Mouse (Mus musculus) C2C12 (cell line): ENCODE results near the gene Efcab12. TPM values are rescaled to one million over a fixed set of nuclear protein-coding genes. Genes with fewer than 3 reads are reported as not detected.
"Not testable (repeated sequence)": the region's sequence is repeated elsewhere in the genome, so short reads cannot be mapped to it uniquely, and the experiment has no call there.

Experiments
- H3K27me3 ChIP-seq: one replicate; pipeline ENCODE4 v1.6.1; 2011; ENCODE audit not compliant: control insufficient read depth, insufficient read depth, insufficient read length
- H3K36me3 ChIP-seq: one replicate; pipeline ENCODE4 v1.6.1; 2011; ENCODE audit not compliant: control insufficient read depth, insufficient read depth
- H3K4me3 ChIP-seq: one replicate; pipeline ENCODE4 v1.5.1; 2011; ENCODE audit warnings: mild to moderate bottlenecking, control low read depth; ENCODE audit not compliant: poor library complexity, insufficient read depth, severe bottlenecking
- H3K79me2 ChIP-seq: one replicate; pipeline ENCODE4 v1.6.1; 2011; ENCODE audit not compliant: control insufficient read depth, insufficient read depth
- H3K79me3 ChIP-seq: one replicate; pipeline ENCODE4 v1.6.1; 2011; ENCODE audit warnings: low read depth, control low read depth
- H3ac ChIP-seq: one replicate; pipeline ENCODE3; 2011; ENCODE audit warnings: low read depth; ENCODE audit not compliant: control insufficient read depth, insufficient read length
- CEBPB ChIP-seq: IDR thresholded peaks from one replicate; pipeline ENCODE4 v1.6.1; 2011; ENCODE audit warnings: low read depth, mild to moderate bottlenecking, control low read depth, moderate library complexity
- CTCF ChIP-seq: IDR thresholded peaks from one replicate; pipeline ENCODE4 v1.5.1; 2011; ENCODE audit not compliant: control insufficient read depth, insufficient read depth, insufficient read length
- FOSL1 ChIP-seq: IDR thresholded peaks from one replicate; pipeline ENCODE4 v1.8.0; 2011; ENCODE audit warnings: mild to moderate bottlenecking, low read length; ENCODE audit not compliant: poor library complexity, insufficient read depth, severe bottlenecking
- MAX ChIP-seq: IDR thresholded peaks from one replicate; pipeline ENCODE4 v1.6.1; 2011; ENCODE audit warnings: mild to moderate bottlenecking, control low read depth
- MYOD1 ChIP-seq: IDR thresholded peaks from one replicate; pipeline ENCODE4 v1.6.1; 2011; ENCODE audit warnings: low read depth; ENCODE audit not compliant: control insufficient read depth, insufficient read length
- MYOG ChIP-seq: IDR thresholded peaks from one replicate; pipeline ENCODE4 v1.6.1; 2011; ENCODE audit not compliant: control insufficient read depth, insufficient read length; ENCODE audit errors: extremely low read depth
- USF1 ChIP-seq: IDR thresholded peaks from one replicate; pipeline ENCODE4 v1.6.1; 2011; ENCODE audit warnings: low read depth, mild to moderate bottlenecking, control low read depth, moderate library complexity
- polyA plus RNA-seq: library from polyadenylated mRNA; unstranded; fragments of >200 nt; fragmentation: generic; extraction: Trizol; gene quantifications from one replicate; pipeline ENCODE4 v1.2.1, GENCODE M21; 2012; ENCODE audit warnings: missing spikeins

The Efcab12 gene
- polyA plus RNA-seq, 1 experiment = not detected

- no peaks in the 10 kb centered on the region for H3K79me3 ChIP-seq
- no peak overlapping the region for H3K4me3 ChIP-seq
- no peak overlapping the region for H3ac ChIP-seq
- no peaks in the 10 kb centered on the region for H3K27me3 ChIP-seq
- H3K79me2 ChIP-seq = no peaks in the 10 kb centered on the region
- no peaks in the 10 kb centered on the region for H3K36me3 ChIP-seq
- no peak for TF ChIP-seq MYOG
- no peak for TF ChIP-seq CEBPB
- no peak for TF ChIP-seq MYOD1
- no peak for TF ChIP-seq CTCF
Observed at GRCm38 (mm10) chr6:115833861-115834260, 4.4 kb downstream of the Efcab12 start.

- H3K79me2 ChIP-seq = no peaks in the 10 kb centered on the region
- no peak for TF ChIP-seq FOSL1
- TF ChIP-seq MYOG = no peak
- no peak for TF ChIP-seq MAX
- TF ChIP-seq MYOD1 = no peak
- no peak overlapping the region for H3ac ChIP-seq
Observed at GRCm38 (mm10) chr6:115832152-115832850, 5.9 kb downstream of the Efcab12 start.

GRCm38 (mm10) chr6:115830779-115831601, 7.2 kb downstream of the Efcab12 start:
- Histone ChIP-seq H3K79me3 (no peaks in the 10 kb centered on the region), H3ac (no peak overlapping the region), H3K4me3 (no peak overlapping the region), H3K36me3 (no peaks in the 10 kb centered on the region), H3K79me2 (no peaks in the 10 kb centered on the region), H3K27me3 (no peaks in the 10 kb centered on the region)
- TF ChIP-seq CTCF (no peak), MYOD1 (no peak), MAX (no peak), CEBPB (no peak), FOSL1 (no peak), MYOG (no peak), USF1 (no peak)

More at GRCm38 (mm10) chr6:115832152-115832850, 5.9 kb downstream of the Efcab12 start:
- no peak overlapping the region for H3K4me3 ChIP-seq
- H3K79me3 ChIP-seq = no peaks in the 10 kb centered on the region
- no peaks in the 10 kb centered on the region for H3K27me3 ChIP-seq
- H3K36me3 ChIP-seq = no peaks in the 10 kb centered on the region

- peaks cover 20% of the 10 kb centered on the region for H3K27me3 ChIP-seq
- H3K79me2 ChIP-seq, H3ac ChIP-seq, H3K36me3 ChIP-seq, H3K79me3 ChIP-seq, H3K4me3 ChIP-seq: not testable (repeated sequence)
- peak; percentile 38 for TF ChIP-seq CTCF
Observed at GRCm38 (mm10) chr6:115823850-115824464, 14.3 kb downstream of the Efcab12 start.

- Histone ChIP-seq H3K27me3 (peaks cover 28% of the 10 kb centered on the region), H3K79me2 (no peaks in the 10 kb centered on the region), H3K79me3 (no peaks in the 10 kb centered on the region), H3K4me3 (no peak overlapping the region), H3K36me3 (no peaks in the 10 kb centered on the region), H3ac (no peak overlapping the region)
- TF ChIP-seq MYOD1 (no peak), USF1 (no peak), MYOG (no peak), CTCF (no peak), CEBPB (no peak), FOSL1 (no peak), MAX (no peak)
Observed at GRCm38 (mm10) chr6:115821216-115821993, 16.8 kb downstream of the Efcab12 start.
